Mouse (Mus musculus) E14TG2a.4 (cell line): ENCODE measurements at regions not wholly inside any gene's neighbourhood (a gene's known extent, or its start where the extent isn't known, plus 50 kb on each side); places are given as distances from the start of the nearest gene placed in this dataset.

ENCODE experiments used
- H3K27me3 ChIP-seq: 2 replicates; pipeline ENCODE4 v1.6.1; 2014; ENCODE audit warnings: low read length, control low read depth; ENCODE audit not compliant: insufficient read depth
- H3K36me3 ChIP-seq: 2 replicates; pipeline ENCODE4 v1.6.1; 2014; ENCODE audit warnings: low read length, control low read depth; ENCODE audit not compliant: insufficient read depth
- H3K4me1 ChIP-seq: replicated peaks from 2 replicates; pipeline ENCODE4 v1.6.1; 2014; ENCODE audit warnings: low read depth, low read length, control low read depth
- H3K4me3 ChIP-seq: replicated peaks from 2 replicates; pipeline ENCODE4 v1.5.1; 2014; ENCODE audit warnings: mild to moderate bottlenecking, low read length
- H3K9me3 ChIP-seq: 2 replicates; pipeline ENCODE4 v1.6.1; 2014; ENCODE audit warnings: low read length, control low read depth
- CTCF ChIP-seq: conservative IDR thresholded peaks from 2 replicates; pipeline ENCODE4 v1.5.1; 2014; ENCODE audit warnings: low read length
- NANOG ChIP-seq: IDR thresholded peaks from 2 replicates; pipeline ENCODE4 v1.6.1; 2014; ENCODE audit warnings: borderline replicate concordance, low read length, mixed read lengths
- POU5F1 ChIP-seq: IDR thresholded peaks from 2 replicates; pipeline ENCODE4 v1.6.1; 2014; ENCODE audit warnings: low read length, borderline replicate concordance

DNA sequence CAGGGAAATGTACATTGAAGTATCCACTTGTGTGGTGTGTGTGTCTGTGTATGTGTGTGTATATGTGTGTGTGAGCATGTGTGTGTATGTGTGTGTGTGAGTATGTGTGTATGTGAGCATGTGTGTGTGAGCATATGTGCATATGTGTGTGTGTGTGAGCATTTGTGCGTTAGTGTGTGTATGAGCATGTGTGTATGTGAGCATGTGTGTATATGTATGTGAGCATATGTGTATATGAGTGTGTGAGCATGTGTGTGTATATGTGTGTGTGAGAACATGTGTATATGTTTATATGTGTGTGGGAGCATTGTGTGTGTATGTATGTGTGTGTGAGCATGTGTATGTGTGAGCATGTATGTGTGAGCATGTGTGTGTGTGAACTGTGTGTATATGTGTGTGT, 123.5 kb downstream of the Nuak1 start:
- TF ChIP-seq CTCF (no peak), POU5F1 (no peak), NANOG (no peak)
- no peaks in the 10 kb centered on the region for H3K36me3 ChIP-seq
- no peaks in the 10 kb centered on the region; the same call in 1 of the 2 replicates for H3K9me3 ChIP-seq
- H3K27me3 ChIP-seq: peaks cover 5% of the 10 kb centered on the region; the same call in 1 of the 2 replicates
- peaks cover 28% of the 10 kb centered on the region for H3K4me1 ChIP-seq
- no peak overlapping the region for H3K4me3 ChIP-seq

DNA sequence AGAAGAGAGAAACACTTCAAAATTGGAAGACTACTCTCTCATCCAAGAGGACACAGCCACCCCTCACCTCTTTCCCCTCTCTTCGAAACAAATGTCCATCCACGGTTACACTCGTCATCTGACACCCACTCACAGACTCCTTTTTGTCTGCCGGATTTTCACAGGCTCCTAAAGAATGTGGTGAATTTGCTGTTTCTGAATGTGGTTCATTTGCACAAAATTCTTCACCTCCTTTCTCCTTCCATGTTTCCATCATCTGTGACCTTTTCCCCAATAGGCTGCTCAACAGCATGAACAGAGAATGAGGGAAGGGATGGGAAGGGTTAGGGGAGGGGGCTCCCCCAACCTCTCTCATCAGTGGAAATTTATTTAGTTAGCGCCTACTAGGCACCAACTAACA, 122.4 kb downstream of the Nuak1 start:
- Histone ChIP-seq H3K36me3 (no peaks in the 10 kb centered on the region), H3K9me3 (no peaks in the 10 kb centered on the region; the same call in 1 of the 2 replicates), H3K4me3 (no peak overlapping the region), H3K4me1 (peaks cover 18% of the 10 kb centered on the region), H3K27me3 (peaks cover 5% of the 10 kb centered on the region; the same call in 1 of the 2 replicates)
- TF ChIP-seq CTCF: no peak
- TF ChIP-seq POU5F1: no peak
- no peak for TF ChIP-seq NANOG
